Mouse (Mus musculus) testis, postnatal 10 days (tissue): ENCODE results near the gene Zbtb8b.
"Not testable (repeated sequence)": the region's sequence is repeated elsewhere in the genome, so short reads cannot be mapped to it uniquely, and the experiment has no call there.

Source experiments
- DNase-seq: peaks from one replicate; pipeline ENCODE4 v3.0.0; 2021; ENCODE audit warnings: low spot score

Gene Zbtb8b

DNA sequence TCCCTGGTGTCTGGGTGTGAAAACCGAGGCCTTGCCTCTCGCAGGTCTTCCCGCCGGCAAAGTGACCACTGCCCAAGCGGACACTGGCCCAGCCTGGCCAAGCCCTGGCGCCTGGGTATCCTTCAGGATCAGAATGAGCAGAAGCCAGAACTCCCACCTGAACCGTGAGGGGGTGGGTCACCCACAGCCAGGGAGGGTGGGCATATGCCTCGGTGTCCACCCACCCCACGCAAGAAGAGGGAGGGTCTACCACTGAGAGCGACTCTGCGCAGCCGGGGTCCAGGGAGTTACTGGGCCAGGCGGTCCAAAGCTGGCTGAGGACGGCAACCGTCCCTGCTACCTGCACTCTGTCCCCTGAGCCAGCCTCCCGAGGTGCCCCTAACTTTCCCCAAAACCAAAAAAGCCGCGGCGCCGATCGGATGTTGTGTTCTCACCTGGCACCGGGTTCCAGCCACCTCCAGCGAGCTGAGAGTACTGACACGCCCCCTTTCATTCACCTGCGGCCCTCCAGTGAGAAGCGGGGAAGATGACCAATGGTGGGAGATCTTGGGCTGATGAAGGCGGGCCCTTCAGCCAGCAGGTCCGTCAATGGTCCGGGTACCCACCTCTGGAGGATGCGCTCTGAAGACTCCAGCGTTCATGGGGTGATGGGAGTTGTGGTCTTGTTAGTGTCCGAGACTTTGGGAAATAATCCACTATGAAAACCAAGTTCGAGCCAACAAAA is at the start of gene Zbtb8b:
Gene Zbtb8b, minus strand, starts transcription at position 514 of the 724 bp plus-strand sequence.
- peak; percentile 65 for DNase-seq

DNA sequence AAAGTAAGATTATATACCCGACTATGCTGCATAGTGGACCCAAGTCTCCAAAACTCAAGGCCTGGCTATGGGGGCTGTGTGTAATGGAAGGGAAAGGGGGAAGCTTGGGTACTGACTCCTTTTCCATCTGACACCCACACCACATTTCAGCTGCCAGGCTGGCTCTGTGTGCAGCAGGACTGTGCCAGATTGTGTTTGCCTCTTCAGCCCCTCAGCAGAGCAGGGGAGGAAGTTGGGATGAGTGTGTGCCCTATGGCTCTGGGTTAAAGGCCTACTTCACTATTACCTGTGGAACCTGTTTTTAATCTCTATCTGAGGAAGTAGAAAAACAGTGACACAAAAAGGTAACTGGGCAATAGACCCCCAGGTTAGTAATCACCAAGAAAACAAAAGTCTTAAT is 40.4 kb upstream of the Zbtb8b start:
- no peak for DNase-seq

DNA sequence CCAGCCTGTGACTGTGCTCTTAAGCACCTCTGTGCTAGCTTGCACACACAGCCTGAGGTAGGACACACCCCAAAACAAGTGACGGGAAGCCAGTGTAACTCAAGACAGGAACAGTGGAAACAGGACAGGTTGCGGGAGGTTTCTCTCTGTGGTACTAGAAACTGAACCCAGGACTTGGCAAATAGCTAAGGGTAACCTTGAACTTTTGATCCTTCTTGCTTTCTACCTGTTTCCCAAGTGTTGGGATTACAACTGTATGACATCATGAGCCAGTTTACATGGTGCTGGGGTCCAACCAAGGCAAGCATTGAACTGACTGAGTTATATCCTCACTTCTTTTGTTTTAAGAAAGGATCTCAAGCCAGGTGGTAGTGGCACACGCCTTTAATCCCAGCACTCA is 39.2 kb upstream of the Zbtb8b start:
- DNase-seq: no peak

DNA sequence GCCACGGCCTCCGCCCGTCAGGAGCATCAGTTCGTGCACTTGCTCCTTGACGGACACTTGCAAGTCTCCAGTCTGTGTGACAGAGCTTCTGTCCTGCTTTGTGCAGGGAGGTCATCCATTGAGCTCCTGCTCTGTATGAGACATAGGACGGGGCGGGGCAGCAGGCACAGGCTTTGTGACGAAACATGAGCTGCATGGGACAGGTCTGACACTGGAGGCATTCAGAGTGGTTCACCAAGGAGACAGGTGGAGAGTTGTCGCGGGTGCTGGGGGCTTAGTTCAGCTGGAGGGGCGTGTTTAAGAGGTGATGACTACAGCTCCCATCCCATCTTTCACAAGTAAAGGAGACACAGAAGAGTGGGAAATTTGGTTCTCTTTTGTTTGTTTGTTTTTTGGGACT is 35.4 kb upstream of the Zbtb8b start:
- no peak for DNase-seq

DNA sequence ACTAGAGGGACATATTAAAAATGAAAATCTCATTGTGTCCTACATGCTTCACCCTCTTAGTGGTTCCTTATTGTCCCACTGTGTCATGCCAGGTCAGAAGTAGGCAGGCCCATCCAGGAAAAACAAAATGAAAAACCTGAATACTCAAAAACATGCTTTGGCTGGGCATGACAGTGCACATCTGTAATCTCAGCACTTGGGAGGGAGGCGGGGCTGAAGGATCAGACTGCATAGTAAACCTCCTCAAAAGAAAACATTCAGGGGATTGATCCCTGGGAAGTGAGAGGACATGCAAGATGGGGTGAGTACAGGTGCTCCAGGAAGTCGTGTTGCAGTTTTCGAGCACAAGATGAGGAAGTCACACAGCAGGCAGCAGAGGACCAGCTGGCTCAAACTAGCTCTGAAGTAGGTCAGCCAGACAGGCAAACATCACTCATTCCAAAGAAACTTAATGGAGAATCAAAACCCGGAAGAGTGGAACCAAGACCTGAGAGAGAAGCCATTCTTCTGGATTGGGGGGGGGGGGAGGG is 23.7 kb upstream of the Zbtb8b start:
- no peak for DNase-seq

DNA sequence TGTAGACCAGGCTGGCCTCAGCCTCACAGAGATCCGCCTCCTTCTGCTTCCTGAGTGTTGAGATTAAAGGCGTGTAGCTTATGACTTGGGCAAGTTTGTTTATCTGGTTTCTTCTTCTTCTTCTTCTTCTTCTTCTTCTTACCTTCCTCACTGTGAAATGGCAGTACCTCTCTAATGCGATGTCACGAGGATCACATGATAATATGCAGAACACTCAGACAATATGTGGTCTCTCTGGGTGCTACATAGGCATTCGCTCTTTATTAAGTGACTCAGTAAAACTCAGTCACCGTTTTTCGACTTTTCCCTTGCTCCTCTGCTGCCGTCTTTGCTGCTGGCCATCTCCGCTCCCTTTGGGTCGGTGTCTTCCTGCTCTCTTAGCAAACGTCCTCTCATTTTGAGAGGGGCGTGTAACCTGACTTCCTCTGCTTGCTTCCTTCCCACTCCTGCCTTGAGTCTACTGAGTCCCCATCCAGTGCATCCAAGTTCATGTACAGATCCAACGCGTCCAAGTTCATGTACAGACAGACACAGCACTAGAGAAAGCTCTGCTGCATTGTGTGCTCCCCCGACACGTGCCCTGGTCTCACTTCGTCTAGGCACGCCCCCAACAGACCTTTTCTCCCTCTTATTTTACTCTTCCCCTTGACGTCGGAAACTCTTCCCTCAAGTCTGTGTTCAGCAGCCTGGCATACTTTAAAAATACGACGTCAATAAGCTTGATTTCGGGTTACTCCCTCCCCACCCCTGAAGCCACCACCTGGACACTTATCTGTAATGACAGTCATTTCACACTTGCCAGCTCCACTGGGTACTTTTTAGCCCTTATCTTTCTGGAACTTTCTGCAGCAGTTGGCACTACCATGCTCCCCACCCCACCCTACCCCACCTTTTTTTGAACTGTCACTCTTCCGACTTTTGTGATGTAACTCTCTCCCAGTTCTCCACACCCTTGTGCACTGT is 22.7 kb upstream of the Zbtb8b start:
- DNase-seq: no peak

DNA sequence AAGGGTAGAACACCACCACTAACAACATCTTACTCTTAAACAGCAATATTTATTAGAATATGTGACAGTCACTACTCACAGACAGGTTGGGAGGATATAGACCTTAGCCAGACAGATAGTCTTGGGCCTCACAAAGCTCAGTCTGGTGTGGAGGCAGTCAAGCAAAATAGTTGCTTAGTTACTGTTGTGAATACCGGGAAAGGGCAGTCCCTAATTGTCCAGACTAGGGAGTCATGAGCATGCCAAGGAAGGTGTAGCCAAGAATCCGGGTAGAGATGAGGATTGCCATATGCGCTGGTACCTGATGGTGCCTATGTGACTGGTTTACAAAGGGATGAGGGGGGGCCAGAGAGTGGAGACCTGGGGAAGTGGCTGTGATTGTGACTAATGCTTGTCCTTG is 21.5 kb upstream of the Zbtb8b start:
- no peak for DNase-seq

DNA sequence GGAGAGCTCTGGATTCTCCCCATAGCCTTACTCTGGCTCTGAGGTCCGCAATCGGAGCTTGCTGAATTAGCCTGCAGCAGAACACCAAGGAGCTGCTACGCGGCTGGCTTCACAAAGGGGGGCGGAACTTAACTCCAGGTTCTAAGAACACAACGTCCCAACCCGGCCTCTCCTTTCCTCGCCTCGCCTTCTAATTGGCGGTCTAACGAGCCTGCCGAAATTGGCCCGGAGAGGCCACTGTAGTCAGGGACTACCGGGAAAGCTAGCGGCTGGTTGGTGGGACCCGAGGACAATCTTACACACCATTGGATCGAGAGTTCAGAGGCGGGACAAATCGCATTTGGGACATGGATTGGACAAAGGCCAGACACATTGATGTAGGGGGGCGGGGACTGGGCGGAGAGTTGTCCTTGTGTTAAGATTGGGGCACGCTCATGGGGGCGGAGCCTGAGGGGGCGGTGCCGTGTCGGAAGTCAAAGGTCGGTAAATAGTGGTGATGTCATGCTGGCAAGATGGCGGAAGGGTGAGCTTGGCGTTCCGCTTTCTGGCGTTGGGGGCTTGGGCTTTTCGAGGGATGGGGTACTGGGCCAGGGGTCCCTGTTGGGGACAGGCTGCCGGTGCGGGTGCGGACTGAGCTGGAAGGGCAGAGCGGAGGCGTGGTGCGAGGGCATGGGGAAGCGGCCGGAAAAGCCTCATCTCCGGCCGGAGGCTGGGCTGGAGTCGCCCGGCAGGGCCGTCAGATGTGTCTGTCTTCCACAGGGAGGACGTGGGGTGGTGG is 20.7 kb upstream of the Zbtb8b start, which contains the start of gene Bsdc1:
Gene Bsdc1, plus strand, starts transcription at position 399 of the 778 bp plus-strand sequence.
- peak; percentile 100 for DNase-seq

DNA sequence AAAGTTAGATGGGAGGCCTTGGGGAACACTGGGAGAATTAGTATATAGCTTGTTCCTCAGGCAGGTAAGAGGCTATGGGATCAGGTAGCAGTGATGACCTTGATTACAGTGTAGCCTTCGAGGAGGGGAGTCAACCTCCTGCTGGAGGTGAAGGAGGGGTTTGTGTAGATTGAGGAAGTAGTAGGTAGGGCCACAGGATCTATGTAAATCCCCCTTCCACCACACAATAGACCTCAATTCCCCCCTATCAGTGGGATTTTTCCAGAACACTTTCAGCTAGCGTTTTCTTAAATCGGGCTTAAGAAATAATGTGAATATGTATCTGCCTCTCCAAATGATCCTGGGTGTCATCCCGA is 20.2 kb upstream of the Zbtb8b start:
- DNase-seq: no peak

DNA sequence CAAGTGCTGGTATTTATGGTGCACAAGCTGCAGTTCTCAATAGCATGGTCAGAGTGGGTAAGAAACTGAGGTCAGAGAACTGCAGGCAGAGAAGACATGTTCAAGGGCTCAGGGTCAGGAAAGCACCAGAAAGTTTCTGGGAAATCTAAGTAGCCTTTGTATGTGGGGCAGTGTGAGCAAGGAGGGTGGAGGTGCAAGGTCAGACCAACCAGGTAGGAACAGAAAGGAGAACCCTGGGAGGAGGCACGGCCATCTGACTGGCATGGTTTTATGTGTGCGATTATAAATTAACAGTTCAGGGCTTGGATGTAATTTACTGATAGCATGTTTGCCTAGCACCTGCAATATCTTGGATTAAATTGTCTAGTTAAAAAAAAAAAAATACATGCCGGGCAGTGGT is 19.1 kb upstream of the Zbtb8b start:
- DNase-seq: no peak

DNA sequence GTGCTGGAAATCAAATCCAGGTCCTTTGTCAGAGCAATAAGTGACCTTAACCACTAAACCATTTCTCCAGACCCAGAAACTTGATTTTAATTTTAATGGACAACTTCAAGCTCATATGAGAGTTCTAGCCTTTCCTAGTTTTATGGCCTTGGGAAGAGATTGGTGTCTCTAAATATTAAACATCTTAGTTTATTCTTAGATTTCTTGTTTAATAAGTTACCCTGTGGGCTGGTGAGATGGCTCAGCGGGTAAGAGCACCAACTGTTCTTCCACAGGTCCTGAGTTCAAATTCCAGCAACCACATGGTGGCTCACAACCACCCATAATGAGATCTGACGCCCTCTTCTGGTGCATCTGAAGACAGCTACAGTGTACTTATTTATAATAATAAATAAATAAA is 16.7 kb upstream of the Zbtb8b start:
- DNase-seq: not testable (repeated sequence)

DNA sequence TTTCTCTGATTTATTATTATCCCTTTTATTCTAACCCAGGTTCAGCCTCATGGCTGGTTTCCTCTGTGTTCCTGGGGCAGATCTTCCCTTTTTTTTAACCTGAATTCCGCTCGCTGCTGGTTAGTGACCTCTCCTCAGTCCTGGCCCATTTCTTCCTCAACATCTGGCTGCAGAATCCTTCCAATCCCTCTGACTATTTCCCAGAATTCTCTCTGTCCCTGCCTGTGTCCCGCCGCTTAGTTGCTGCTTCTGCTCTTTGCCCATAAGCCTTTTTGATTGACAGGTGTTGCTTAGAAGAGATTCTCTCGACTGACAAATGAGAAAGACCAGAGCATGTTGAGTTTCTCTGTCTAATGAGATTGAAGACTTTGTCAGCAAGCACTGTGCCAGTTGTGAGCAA is 15.5 kb upstream of the Zbtb8b start:
- no peak for DNase-seq

DNA sequence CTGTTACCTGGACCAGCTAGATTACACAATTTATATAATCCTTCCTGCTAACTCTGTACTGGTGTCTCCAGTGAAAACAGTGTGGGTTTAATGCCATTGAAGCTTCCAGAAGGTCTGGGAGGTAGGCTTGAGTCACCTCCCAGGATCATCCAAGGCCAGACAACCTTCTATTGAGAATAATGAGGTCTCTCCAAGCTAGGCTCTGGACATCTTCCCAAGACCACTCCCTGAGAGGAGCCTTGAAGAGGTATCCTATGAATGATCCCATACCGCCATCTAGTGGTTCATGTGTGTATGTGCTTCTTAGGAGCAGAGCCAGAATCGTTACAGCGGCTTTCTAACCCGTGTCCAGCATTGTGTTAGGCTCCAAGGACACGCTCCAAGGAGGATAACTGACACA is 14.6 kb upstream of the Zbtb8b start:
- DNase-seq: no peak

DNA sequence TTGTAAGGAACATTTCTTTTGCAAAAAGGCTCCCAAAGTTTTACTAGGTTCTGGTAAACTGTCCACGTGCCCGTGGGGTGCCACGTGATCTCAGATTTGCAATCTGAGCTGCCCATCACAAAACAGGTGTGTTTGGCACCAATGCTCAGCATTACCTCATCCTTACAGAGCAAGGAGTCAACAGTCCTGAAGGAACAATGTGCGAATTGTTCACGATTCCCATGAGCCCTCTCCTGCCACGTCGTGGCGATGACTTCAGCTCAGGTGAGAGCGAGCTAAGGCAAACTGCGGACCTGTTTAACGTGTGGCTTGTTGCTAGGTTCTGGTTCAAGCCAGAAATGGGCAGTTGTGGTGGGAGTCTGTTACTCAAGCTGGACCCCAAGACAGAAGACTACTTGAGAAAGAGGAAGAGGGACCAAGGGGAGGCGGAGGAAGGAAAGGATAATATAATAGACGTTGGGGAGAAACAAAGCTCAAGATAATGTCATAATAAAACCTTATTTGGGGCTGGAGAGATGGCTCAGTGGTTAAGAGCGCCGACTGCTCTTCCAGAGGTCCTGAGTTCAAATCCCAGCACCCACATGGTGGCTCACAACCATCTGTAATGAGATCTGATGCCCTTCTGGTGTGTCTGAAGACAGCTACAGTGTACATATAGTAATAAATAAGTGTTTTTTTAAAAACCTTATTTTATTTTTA is 11.0 kb upstream of the Zbtb8b start:
- no peak for DNase-seq

DNA sequence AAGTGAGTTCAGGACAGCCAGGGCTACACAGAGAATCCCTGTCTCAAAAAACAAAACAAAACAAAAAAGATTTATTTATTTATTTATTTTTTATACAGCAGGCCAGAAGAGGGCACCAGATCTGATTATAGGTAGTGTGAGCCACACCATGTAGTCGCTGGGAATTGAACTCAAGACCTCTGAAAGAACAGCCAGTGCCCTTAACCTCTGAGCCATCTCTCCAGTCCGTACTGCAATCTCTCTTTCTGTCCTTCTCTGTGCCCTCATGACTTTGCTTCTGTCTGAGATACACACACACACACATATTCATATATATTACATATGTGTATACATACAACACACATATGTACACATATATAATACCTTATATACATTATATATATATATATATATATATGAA is 10.2 kb upstream of the Zbtb8b start:
- no peak for DNase-seq

DNA sequence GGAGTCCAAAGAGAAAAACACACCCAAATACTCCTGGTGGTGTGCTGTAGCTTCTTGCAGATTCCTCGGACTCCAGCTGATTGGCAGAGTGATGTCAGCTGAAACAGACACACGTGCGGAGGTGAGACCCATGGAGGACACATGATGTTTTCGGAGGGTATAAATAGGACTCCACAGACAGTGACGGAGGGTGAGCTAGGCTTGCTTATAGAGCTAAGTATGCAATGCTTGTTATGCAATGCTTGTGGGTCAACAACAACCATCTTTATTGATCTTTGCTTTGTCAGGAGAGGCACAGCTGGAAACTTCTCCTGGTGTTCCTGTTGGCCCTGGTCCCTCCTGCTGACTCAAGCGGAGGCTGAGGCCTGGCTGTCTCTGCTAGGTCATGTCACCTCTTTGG is 8.1 kb upstream of the Zbtb8b start:
- no peak for DNase-seq

DNA sequence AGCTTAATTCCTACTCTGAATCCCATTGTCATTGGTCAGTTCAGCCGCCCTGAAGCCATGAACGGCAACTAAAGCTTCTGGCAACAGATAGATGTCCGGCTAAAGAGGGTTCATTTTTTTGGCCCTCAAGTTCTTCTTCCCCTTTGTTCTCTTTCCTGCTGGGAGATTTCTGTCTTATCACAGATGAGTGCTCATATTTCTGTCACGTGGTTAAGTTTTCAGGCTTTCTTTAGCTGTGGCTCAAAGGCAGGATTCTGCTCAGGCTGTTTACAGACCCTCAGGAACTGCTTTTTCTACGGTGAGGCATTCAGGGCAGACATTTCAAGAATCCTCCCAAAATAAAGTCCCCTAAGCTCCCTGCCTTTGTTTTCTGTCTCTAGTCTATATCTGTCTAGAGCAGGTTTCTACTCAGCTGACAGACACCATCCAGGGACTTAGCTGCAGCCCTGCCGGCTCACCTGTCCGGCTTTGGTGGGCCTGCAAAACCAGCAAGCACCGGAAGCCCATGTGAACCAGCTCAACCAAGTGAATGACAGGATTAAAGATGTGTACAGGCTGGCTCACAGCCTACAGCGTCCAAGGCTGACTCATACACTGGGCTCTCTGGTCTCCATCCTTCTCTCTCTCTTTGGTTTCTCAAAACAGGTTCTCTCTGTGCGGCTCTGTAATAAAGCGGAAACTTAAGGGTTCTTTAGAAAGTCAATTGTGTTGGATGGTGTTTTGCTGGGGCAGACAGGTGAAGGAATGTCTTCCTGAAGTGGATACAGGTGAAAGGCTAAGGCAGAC is 7.3 kb upstream of the Zbtb8b start:
- no peak for DNase-seq

DNA sequence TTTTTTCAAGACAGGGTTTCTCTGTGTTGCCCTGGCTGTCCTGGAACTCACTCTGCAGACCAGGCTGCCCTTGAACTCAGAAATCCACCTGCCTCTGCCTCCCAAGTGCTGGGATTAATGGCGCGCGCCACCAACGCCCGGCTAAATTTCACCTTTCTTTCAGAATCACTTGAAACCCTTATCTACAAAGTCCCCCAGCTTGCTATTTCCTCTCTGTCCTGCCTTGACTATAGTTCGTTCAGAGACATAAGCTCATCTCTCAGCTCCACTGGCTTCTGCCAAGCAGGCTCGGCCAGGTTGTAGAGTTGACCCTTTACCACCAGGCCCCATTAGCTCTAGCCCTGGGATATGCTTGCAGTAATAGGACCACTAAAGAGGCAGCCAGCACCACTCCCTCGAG is 6.7 kb upstream of the Zbtb8b start:
- no peak for DNase-seq

DNA sequence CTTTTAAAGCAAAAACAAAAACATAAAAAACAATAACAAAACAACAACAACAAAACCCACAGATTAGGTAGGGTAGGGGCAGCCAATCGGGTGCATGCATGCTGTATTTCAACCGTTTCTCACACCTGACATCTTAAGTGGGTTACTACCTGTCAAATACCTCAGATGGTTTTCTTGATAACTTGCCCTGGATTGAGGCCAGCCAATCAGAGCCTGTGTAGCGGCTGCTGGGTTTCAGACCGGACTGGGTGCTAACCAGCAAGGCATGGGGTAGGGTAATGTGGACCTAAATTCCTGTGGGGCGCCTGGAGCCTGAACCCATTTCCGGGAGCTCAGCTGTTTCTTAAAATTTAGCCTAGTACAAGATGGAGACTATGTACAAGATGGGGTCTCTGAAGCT is 492 bp upstream of the Zbtb8b start:
- no peak for DNase-seq

DNA sequence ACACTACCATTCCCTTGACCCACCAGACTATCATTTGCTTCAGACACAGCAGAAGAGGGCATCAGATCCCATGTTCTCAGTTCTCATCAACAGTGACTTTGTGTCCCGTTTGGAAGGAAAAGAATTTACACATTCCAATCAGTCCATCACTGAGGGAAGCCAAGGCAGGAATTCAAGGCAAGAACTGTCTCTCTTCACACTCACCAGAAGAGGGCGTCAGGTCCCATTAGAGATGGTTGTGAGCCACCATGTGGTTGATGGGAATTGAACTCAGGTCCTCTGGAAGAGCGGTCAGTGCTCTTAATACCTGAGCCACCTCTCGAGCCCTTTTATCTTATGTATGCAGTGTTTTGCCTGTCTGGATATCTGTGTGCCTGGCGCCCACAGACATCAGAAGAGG is 22.3 kb downstream of the Zbtb8b start:
- no peak for DNase-seq

DNA sequence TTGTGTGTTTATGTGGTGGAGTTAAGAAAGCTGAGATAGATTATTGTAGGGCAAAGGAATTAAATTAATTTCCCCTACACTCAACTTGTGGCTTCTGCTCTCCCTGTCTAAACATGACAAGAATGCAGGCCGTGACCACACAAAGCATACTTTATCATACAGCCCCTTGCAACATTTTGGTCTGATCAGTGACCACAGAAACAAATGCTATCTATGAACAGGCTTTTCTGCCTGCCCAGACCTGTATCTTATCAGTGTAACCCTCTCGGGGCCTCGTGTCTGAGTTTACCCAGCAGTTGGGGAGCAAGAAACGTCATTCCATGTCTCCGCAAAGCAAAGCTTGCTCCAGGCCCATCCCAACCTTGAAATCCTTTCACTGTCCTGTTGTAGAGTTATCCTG is 24.2 kb downstream of the Zbtb8b start:
- DNase-seq: no peak
